ENCODE assay signal across 8 mouse cellular contexts in the genomic region with DNA sequence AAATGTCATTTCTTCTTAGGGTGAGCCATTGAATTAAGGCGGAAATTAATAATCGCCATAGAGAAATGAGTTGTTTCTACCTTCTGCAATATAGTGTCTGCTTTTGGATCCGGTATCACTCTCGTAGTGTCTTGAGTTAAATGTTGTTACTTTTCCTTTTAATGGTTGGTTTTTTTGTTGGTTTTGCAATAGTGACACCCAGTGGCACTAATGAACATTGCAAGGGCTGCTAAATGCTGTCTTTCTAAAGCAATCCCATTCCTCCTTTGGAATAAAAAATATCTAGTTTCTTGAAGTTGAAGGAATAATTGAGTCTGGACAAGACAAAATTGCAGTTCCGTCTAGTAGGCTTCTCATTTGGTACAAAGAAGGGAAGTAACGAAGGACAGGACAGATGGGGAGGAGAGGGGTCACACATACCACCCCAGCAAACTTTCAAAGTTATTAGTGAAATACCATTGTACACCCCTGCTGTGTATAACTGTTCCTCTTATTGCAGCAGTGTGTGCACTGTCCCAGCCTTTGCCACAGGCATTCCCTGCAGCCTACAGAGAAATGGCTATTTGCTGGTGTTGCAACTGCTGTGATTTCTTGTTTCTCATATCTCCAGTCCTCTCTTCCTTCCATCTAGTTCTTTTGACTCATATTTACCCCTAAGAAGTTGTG.
DNase-seq lines count a peak whose midpoint lies in the region; ATAC-seq lines count a peak whose summit lies in the region.

No protein-coding gene starts in this region.

- H3K4me3 ChIP-seq in intestine, embryonic 15.5 days (replicated peaks), result no peak overlapping the region

- H3K27ac ChIP-seq in intestine, embryonic 15.5 days, result no peak overlapping the region

- no peaks in the 10 kb centered on the region for H3K4me1 ChIP-seq in intestine, embryonic 15.5 days (replicated peaks)

- H3K36me3 ChIP-seq in intestine, embryonic 15.5 days, result no peaks in the 10 kb centered on the region

- DNase-seq in 416B (ENCODE audit: low read depth) (peak; percentile 62), ES-CJ7 (ENCODE audit: low read depth, low spot score) (peak; percentile 13)
- DNase-seq in cerebellum, adult 9-11 months, result peak; percentile 25
- peak; percentile 68 for DNase-seq in gastrocnemius, adult 18-20 months (ENCODE audit: low spot score)
- DNase-seq in left cerebral cortex, postnatal 36 days (ENCODE audit: low spot score in 2 of 2), result peak; percentile 16 to 58
- peak; percentile 42 for DNase-seq in yolk sac, embryonic 10.5 days (ENCODE audit: low spot score)

- no peak overlapping the region for H3K9ac ChIP-seq in intestine, embryonic 15.5 days

- 16% methylated on average over 6 of the region's 6 CpGs for WGBS in intestine, embryonic 15.5 days

- no peak overlapping the region for H3K4me2 ChIP-seq in intestine, embryonic 15.5 days (replicated peaks)

- 0 out of 2 replicates have a peak, but pooled peaks have one; percentile 41 for ATAC-seq in intestine, embryonic 15.5 days
- ATAC-seq in monocyte, adult 5-6 weeks (replicated peaks; ENCODE audit: insufficient number of reproducible peaks, low FRiP score, low TSS enrichment, poor library complexity, severe bottlenecking), result peak; percentile 54; the same call in 1 of the 2 replicates

- intact Hi-C loops in left cerebral cortex, postnatal 36 days (cut with DNase I), result loop anchor here (1.0 to 10.0 kb wide), 2 partner anchors 707 to 863 kb away; no protein-coding TSS in a partner anchor

- no peaks in the 10 kb centered on the region for H3K9me3 ChIP-seq in intestine, embryonic 15.5 days

- no peaks in the 10 kb centered on the region for H3K27me3 ChIP-seq in intestine, embryonic 15.5 days (replicated peaks)

Comparison
In these comparisons a context has a peak if more than half of its experiments do, and no peak if none do; other contexts are left out.
1. DNase-seq: peak in every context shown above with its lines; median percentile 68 in gastrocnemius, adult 18-20 months; 62 in 416B; 42 in yolk sac, embryonic 10.5 days; 37 in left cerebral cortex, postnatal 36 days; 25 in cerebellum, adult 9-11 months; 13 in ES-CJ7.